Mouse (Mus musculus) CH12.LX (cell line): ENCODE results near the gene Krt12. TPM values are rescaled to one million over a fixed set of nuclear protein-coding genes. Genes with fewer than 3 reads are reported as not detected.

ENCODE experiments used
- DNase-seq: peaks from one replicate; pipeline ENCODE4 v3.0.0-alpha.2; 2013; ENCODE audit errors: extremely low read depth
- H3K27ac ChIP-seq: 2 replicates; pipeline ENCODE4 v1.5.1; 2012; ENCODE audit warnings: low read depth, mild to moderate bottlenecking, control low read depth, moderate library complexity; ENCODE audit not compliant: insufficient read depth
- H3K27me3 ChIP-seq: replicated peaks from 2 replicates; pipeline ENCODE3; 2012; ENCODE audit warnings: inconsistent platforms
- H3K36me3 ChIP-seq, 2 experiments: replicated peaks in 1 of 2; 2 replicates each; pipeline versions ENCODE3 to v1.6.1; 2012; ENCODE audit warnings: inconsistent platforms in 1 of 2, low read length in 1 of 2, mild to moderate bottlenecking in 1 of 2, mixed read lengths in 1 of 2, moderate library complexity in 1 of 2; ENCODE audit not compliant: control insufficient read depth in 1 of 2, insufficient read depth in 1 of 2
- H3K4me1 ChIP-seq, 2 experiments: 2 replicates each; pipeline ENCODE4 v1.6.1; 2012; ENCODE audit warnings: inconsistent platforms in 1 of 2, moderate library complexity in 1 of 2; ENCODE audit not compliant: insufficient read depth in 2 of 2, control insufficient read depth in 1 of 2
- H3K4me2 ChIP-seq: 2 replicates; pipeline ENCODE4 v1.6.1; 2012; ENCODE audit warnings: low read depth, mild to moderate bottlenecking, control low read depth; ENCODE audit not compliant: poor library complexity, insufficient read depth, severe bottlenecking
- H3K4me3 ChIP-seq, 3 experiments: fragments of 150-350 bp in 1 of 3; sonication (generic) in 1 of 3; replicated peaks in 1 of 3; 2 replicates each; pipeline versions ENCODE3 to v1.5.1; 2011 to 2012; ENCODE audit warnings: low read depth in 2 of 3, low read length in 2 of 3, mild to moderate bottlenecking in 2 of 3, moderate library complexity in 2 of 3, control low read depth in 1 of 3, improper control_type of control experiment in 1 of 3, inconsistent platforms in 1 of 3, mixed read lengths in 1 of 3; ENCODE audit not compliant: poor library complexity in 1 of 3
- H3K79me2 ChIP-seq: replicated peaks from 2 replicates; pipeline ENCODE4 v1.6.1; 2012; ENCODE audit warnings: mild to moderate bottlenecking, moderate library complexity; ENCODE audit not compliant: control insufficient read depth, poor library complexity, insufficient read depth, severe bottlenecking; ENCODE audit errors: extremely low read depth
- H3K9ac ChIP-seq: 2 replicates; pipeline ENCODE4 v1.6.1; 2012; ENCODE audit warnings: low read depth, mild to moderate bottlenecking, control low read depth, moderate library complexity; ENCODE audit not compliant: insufficient read depth
- H3K9me3 ChIP-seq: replicated peaks from 2 replicates; pipeline ENCODE3; 2012; ENCODE audit warnings: low read length, inconsistent platforms, mixed read lengths
- BHLHE40 ChIP-seq: IDR thresholded peaks from 2 replicates; pipeline ENCODE4 v1.6.1; 2011; ENCODE audit warnings: mild to moderate bottlenecking, low read depth, low read length, improper control_type of control experiment
- CHD1 ChIP-seq: IDR thresholded peaks from 2 replicates; pipeline ENCODE4 v1.6.1; 2012; ENCODE audit warnings: low read depth, low read length, improper control_type of control experiment, inconsistent platforms
- CHD2 ChIP-seq: IDR thresholded peaks from 2 replicates; pipeline ENCODE4 v1.6.1; 2011; ENCODE audit warnings: low read length, improper control_type of control experiment
- CTCF ChIP-seq, 2 experiments: IDR thresholded peaks in 1 of 2; conservative IDR thresholded peaks in 1 of 2; 2 replicates each; pipeline ENCODE4 v1.5.1; 2011 to 2012; ENCODE audit warnings: low read depth in 2 of 2, low read length in 2 of 2, improper control_type of control experiment in 1 of 2, inconsistent platforms in 1 of 2, mild to moderate bottlenecking in 1 of 2, moderate library complexity in 1 of 2
- E2F4 ChIP-seq: IDR thresholded peaks from 2 replicates; pipeline ENCODE4 v1.6.1; 2011; ENCODE audit warnings: low read depth, low read length, improper control_type of control experiment; ENCODE audit not compliant: insufficient replicate concordance
- ELF1 ChIP-seq: IDR thresholded peaks from 2 replicates; pipeline ENCODE4 v1.6.1; 2014; ENCODE audit warnings: low read depth, mild to moderate bottlenecking, inconsistent platforms, low read length, improper control_type of control experiment
- EP300 ChIP-seq: IDR thresholded peaks from 2 replicates; pipeline ENCODE4 v1.6.1; 2011; ENCODE audit warnings: low read length, improper control_type of control experiment
- ETS1 ChIP-seq: conservative IDR thresholded peaks from 2 replicates; pipeline ENCODE4 v1.6.1; 2012; ENCODE audit warnings: low read depth, mild to moderate bottlenecking, inconsistent platforms, low read length, improper control_type of control experiment, moderate library complexity
- GABPA ChIP-seq: IDR thresholded peaks from 2 replicates; pipeline ENCODE4 v1.6.1; 2012; ENCODE audit warnings: low read depth, low read length, improper control_type of control experiment, inconsistent platforms; ENCODE audit not compliant: insufficient replicate concordance
- HCFC1 ChIP-seq: IDR thresholded peaks from 2 replicates; pipeline ENCODE4 v1.6.1; 2012; ENCODE audit warnings: low read depth, mild to moderate bottlenecking, inconsistent platforms, low read length, improper control_type of control experiment
- IRF4 ChIP-seq: IDR thresholded peaks from 2 replicates; pipeline ENCODE4 v1.6.1; 2014; ENCODE audit warnings: low read depth, mild to moderate bottlenecking, inconsistent platforms, low read length, improper control_type of control experiment
- MAFK ChIP-seq: IDR thresholded peaks from 2 replicates; pipeline ENCODE4 v1.6.1; 2011; ENCODE audit warnings: low read length, improper control_type of control experiment; ENCODE audit not compliant: insufficient replicate concordance
- MAX ChIP-seq: IDR thresholded peaks from 2 replicates; pipeline ENCODE4 v1.6.1; 2011; ENCODE audit warnings: low read length, improper control_type of control experiment
- MAZ ChIP-seq: IDR thresholded peaks from 2 replicates; pipeline ENCODE4 v1.6.1; 2012; ENCODE audit warnings: low read depth, mild to moderate bottlenecking, inconsistent platforms, low read length, improper control_type of control experiment, moderate library complexity
- MEF2A ChIP-seq: IDR thresholded peaks from 2 replicates; pipeline ENCODE4 v1.6.1; 2014; ENCODE audit warnings: low read depth, mild to moderate bottlenecking, inconsistent platforms, low read length, improper control_type of control experiment, borderline replicate concordance
- MXI1 ChIP-seq: IDR thresholded peaks from 2 replicates; pipeline ENCODE4 v1.6.1; 2011; ENCODE audit warnings: mild to moderate bottlenecking, low read depth, low read length, improper control_type of control experiment
- MYC ChIP-seq: IDR thresholded peaks from 2 replicates; pipeline ENCODE4 v1.6.1; 2011; ENCODE audit warnings: low read depth, mild to moderate bottlenecking, improper control_type of control experiment, low read length
- NELFE ChIP-seq: IDR thresholded peaks from 2 replicates; pipeline ENCODE4 v1.6.1; 2011; ENCODE audit warnings: low read depth, low read length, improper control_type of control experiment
- NRF1 ChIP-seq: IDR thresholded peaks from 2 replicates; pipeline ENCODE4 v1.6.1; 2014; ENCODE audit warnings: low read depth, mild to moderate bottlenecking, inconsistent platforms, low read length, improper control_type of control experiment, moderate library complexity
- PAX5 ChIP-seq: IDR thresholded peaks from 2 replicates; pipeline ENCODE4 v1.6.1; 2012; ENCODE audit warnings: low read length, inconsistent platforms, mixed read lengths
- POLR2AphosphoS2 ChIP-seq: IDR thresholded peaks from 2 replicates; pipeline ENCODE4 v1.6.1; 2011; ENCODE audit warnings: low read depth, low read length, improper control_type of control experiment
- RAD21 ChIP-seq: IDR thresholded peaks from 2 replicates; pipeline ENCODE4 v1.6.1; 2011; ENCODE audit warnings: low read depth, mild to moderate bottlenecking, low read length, improper control_type of control experiment, moderate library complexity
- RCOR1 ChIP-seq: conservative IDR thresholded peaks from 2 replicates; pipeline ENCODE4 v1.6.1; 2012; ENCODE audit warnings: low read depth, mild to moderate bottlenecking, inconsistent platforms, low read length, improper control_type of control experiment
- SIN3A ChIP-seq: IDR thresholded peaks from 2 replicates; pipeline ENCODE4 v1.6.1; 2012; ENCODE audit warnings: low read length, improper control_type of control experiment, inconsistent platforms
- SMC3 ChIP-seq: IDR thresholded peaks from 2 replicates; pipeline ENCODE4 v1.6.1; 2011; ENCODE audit warnings: low read depth, low read length, improper control_type of control experiment
- UBTF ChIP-seq: IDR thresholded peaks from 2 replicates; pipeline ENCODE4 v1.6.1; 2012; ENCODE audit warnings: low read depth, mild to moderate bottlenecking, inconsistent platforms, low read length, improper control_type of control experiment, moderate library complexity
- USF2 ChIP-seq: conservative IDR thresholded peaks from 2 replicates; pipeline ENCODE4 v1.6.1; 2011; ENCODE audit warnings: low read depth, low read length, improper control_type of control experiment
- ZC3H11A ChIP-seq: IDR thresholded peaks from 2 replicates; pipeline ENCODE4 v1.6.1; 2012; ENCODE audit warnings: low read depth, mild to moderate bottlenecking, inconsistent platforms, low read length, improper control_type of control experiment
- ZKSCAN1 ChIP-seq: IDR thresholded peaks from 2 replicates; pipeline ENCODE4 v1.6.1; 2012; ENCODE audit warnings: low read depth, inconsistent platforms, low read length, improper control_type of control experiment, borderline replicate concordance
- ZMIZ1 ChIP-seq: IDR thresholded peaks from 2 replicates; pipeline ENCODE4 v1.6.1; 2012; ENCODE audit warnings: low read depth, mild to moderate bottlenecking, inconsistent platforms, low read length, improper control_type of control experiment
- ZNF384 ChIP-seq: IDR thresholded peaks from 2 replicates; pipeline ENCODE4 v1.6.1; 2012; ENCODE audit warnings: low read depth, low read length, improper control_type of control experiment, inconsistent platforms
- dilution Hi-C: fragments of 300-500 bp; cut with MboI; formaldehyde crosslinking; loops from 2 replicates; pipeline ENCODE4 v1.14.3; 2020; ENCODE audit warnings: low sequenced_read_pairs; ENCODE audit not compliant: extremely low pct_unique_long_range_greater_than_20kb, extremely low pct_ligation_motif_present
- in situ Hi-C: fragments of 300-500 bp; cut with MboI; formaldehyde crosslinking; loops from 3 replicates; pipeline ENCODE4 v1.14.3; 2019; ENCODE audit warnings: low sequenced_read_pairs, low pct_ligation_motif_present, low pct_unique_long_range_greater_than_20kb, mixed read lengths
- polyA plus RNA-seq: library from polyadenylated mRNA; unstranded; fragments of >175 nt; gene quantifications from 2 replicates; pipeline ENCODE4 v1.2.1, GENCODE M21; 2012; ENCODE audit warnings: low read depth; ENCODE audit not compliant: insufficient read length
- total RNA-seq, 2 experiments: library from RNA; depleted of rRNA; stranded (reverse); fragments of 300-350 nt in 1 of 2; fragments of >200 nt in 1 of 2; gene quantifications; 2 replicates each; pipeline ENCODE4 v1.2.3; 2012 to 2014

Krt12 gene
- total and polyA plus RNA-seq, 3 experiments = not detected

DNA sequence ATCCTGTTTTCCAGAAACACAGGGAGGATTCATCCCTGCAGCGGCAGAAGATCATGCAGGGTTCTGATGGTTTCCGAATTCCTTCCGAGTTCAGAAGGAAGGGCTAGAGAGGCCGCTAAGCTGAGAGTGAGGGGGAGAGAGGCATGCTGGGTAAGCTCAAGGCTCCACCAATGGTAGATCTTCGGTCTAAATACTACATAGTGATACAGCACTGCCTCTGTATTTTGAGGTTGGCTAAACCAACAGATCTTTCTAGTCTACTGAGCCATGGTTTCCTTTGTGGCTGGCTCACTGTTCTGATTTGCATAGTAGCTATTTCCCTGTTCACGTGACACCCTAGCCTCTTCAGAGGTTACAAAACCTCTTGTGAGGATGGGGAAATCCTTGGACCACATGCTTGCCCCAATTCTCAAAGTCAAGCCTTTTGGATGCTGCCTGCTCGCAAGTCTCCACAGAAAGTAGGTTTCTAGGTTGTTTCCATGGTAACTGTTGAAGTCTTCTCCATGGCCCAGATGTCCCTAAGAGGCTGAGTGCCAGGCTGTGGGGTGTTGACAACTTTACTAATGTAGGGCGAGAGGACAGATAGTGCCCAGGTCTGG lies 52.1 kb downstream of the Krt12 start (continued):
- TF ChIP-seq MAFK (peak; percentile 83), HCFC1 (peak; percentile 80), ETS1 (peak; percentile 98), GABPA (no peak), UBTF (no peak), CTCF (conservative IDR thresholded peaks at IDR 0.05 in 1 of 2, IDR thresholded peaks at IDR 0.05 in 1 of 2; ENCODE audit: low read depth in 2 of 2, low read length in 2 of 2) (no peak), SIN3A (peak; percentile 72), CHD1 (no peak), BHLHE40 (peak; percentile 100), PAX5 (no peak), ZMIZ1 (peak; percentile 48; the same call in 1 of the 2 replicates), USF2 (peak; percentile 91), POLR2AphosphoS2 (no peak; the same call in 1 of the 2 replicates), MAX (peak; percentile 96), NELFE (peak; percentile 80), MYC (peak; percentile 93), CHD2 (no peak; the same call in 1 of the 2 replicates), RAD21 (no peak), MAZ (no peak), SMC3 (no peak), EP300 (peak; percentile 80), MXI1 (peak; percentile 80), NRF1 (0 out of 2 replicates have a peak, but pooled peaks have one; percentile 18)

DNA sequence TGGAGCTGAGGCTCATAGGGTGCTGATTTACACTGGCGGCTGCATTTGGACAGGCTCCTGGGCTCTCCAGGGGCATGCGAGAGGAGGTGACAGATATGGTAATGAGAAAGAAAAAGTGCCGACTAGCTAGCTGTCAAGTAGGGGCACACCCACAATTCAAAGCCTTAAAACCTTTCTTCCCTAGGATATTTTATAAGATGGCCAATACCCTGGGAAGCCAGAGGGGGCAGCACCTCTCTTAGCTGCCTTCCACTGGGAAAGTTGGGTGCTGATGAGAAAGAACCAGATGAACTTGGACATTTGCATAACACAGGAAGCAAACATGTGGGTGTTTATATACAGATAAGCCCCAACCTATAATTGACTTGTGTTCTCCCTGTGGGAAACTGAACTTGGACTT lies 52.8 kb downstream of the Krt12 start:
- H3K79me2 ChIP-seq = no peaks in the 10 kb centered on the region
- no peaks in the 10 kb centered on the region for H3K36me3 ChIP-seq
- H3K4me2 ChIP-seq = peak overlapping the region; percentile 94
- peak overlapping the region; percentile 1 to 37 (median 35) for H3K4me3 ChIP-seq
- in situ Hi-C loops (no loop called here), dilution Hi-C loops (no loop called here)
- H3K9ac ChIP-seq = peak overlapping the region; percentile 73
- peak; percentile 2 for TF ChIP-seq RAD21
- no peak for TF ChIP-seq MAFK
- no peak for TF ChIP-seq ELF1
- TF ChIP-seq IRF4 = peak; percentile 33; the same call in 1 of the 2 replicates
- TF ChIP-seq SMC3 = 0 out of 2 replicates have a peak, but pooled peaks have one; percentile 3
- no peak for TF ChIP-seq MEF2A
- no peak; the same call in 1 of the 2 replicates for TF ChIP-seq RCOR1
- no peak for TF ChIP-seq USF2
- no peak for TF ChIP-seq BHLHE40
- TF ChIP-seq CHD2 = no peak
- peak; percentile 59 to 71 for TF ChIP-seq CTCF (conservative IDR thresholded peaks at IDR 0.05 in 1 of 2, IDR thresholded peaks at IDR 0.05 in 1 of 2; ENCODE audit: low read depth in 2 of 2, low read length in 2 of 2)
- TF ChIP-seq ZNF384 = no peak
- TF ChIP-seq E2F4 = no peak
- no peak for TF ChIP-seq MXI1
- no peak for TF ChIP-seq UBTF
- no peak for TF ChIP-seq ZC3H11A
- TF ChIP-seq ZKSCAN1 = no peak
- H3K27me3 ChIP-seq = peaks cover 46% of the 10 kb centered on the region
- peak; percentile 46 for DNase-seq
- peaks cover 26 to 29% of the 10 kb centered on the region in 2 experiments for H3K4me1 ChIP-seq
- H3K27ac ChIP-seq = peak overlapping the region; percentile 62
- H3K9me3 ChIP-seq = no peaks in the 10 kb centered on the region
